Mouse (Mus musculus) ovary, postnatal 36 days (tissue): ENCODE data around the gene Fam32a.

Experiments
- DNase-seq: peaks from one replicate; pipeline ENCODE4 v3.0.0; 2022; ENCODE audit warnings: low spot score, mixed read lengths

The Fam32a gene

GRCm38 (mm10) chr8:72219541-72220363 lies at the start of gene Fam32a:
Gene Fam32a (plus strand): TSS chr8:72219730.
- DNase-seq, result peak; percentile 80

GRCm38 (mm10) chr8:72177346-72177925 lies 42.1 kb upstream of the Fam32a start:
- DNase-seq, result peak; percentile 54

GRCm38 (mm10) chr8:72183554-72184202 lies 35.9 kb upstream of the Fam32a start:
- DNase-seq, result no peak

GRCm38 (mm10) chr8:72187793-72188331 lies 31.7 kb upstream of the Fam32a start:
- DNase-seq, result no peak

- DNase-seq, result no peak
Measured at GRCm38 (mm10) chr8:72189417-72190214, 29.9 kb upstream of the Fam32a start, which contains the start of gene Hsh2d. Gene Hsh2d (plus strand): TSS chr8:72189638.

- no peak for DNase-seq
Measured at GRCm38 (mm10) chr8:72190215-72190539, 29.4 kb upstream of the Fam32a start.

- no peak for DNase-seq
Measured at GRCm38 (mm10) chr8:72192065-72192464, 27.5 kb upstream of the Fam32a start.

GRCm38 (mm10) chr8:72197997-72198396 lies 21.5 kb upstream of the Fam32a start:
- no peak for DNase-seq

- DNase-seq, result no peak
Measured at GRCm38 (mm10) chr8:72208582-72208981, 10.9 kb upstream of the Fam32a start.

- no peak for DNase-seq
Measured at GRCm38 (mm10) chr8:72210222-72210621, 9.3 kb upstream of the Fam32a start.

GRCm38 (mm10) chr8:72210710-72211109 lies 8.8 kb upstream of the Fam32a start:
- DNase-seq, result no peak

- no peak for DNase-seq
Measured at GRCm38 (mm10) chr8:72211846-72212245, 7.7 kb upstream of the Fam32a start.

GRCm38 (mm10) chr8:72212751-72213150 lies 6.8 kb upstream of the Fam32a start, which contains the start of gene Cib3:
Gene Cib3 (minus strand): TSS chr8:72212837.
- DNase-seq, result no peak

GRCm38 (mm10) chr8:72213536-72213935 lies 6.0 kb upstream of the Fam32a start, which contains the start of gene Gm11034:
Gene Gm11034 (minus strand): TSS chr8:72213636.
- no peak for DNase-seq

- no peak for DNase-seq
Measured at GRCm38 (mm10) chr8:72215060-72215459, 4.5 kb upstream of the Fam32a start.

GRCm38 (mm10) chr8:72215871-72216270 lies 3.7 kb upstream of the Fam32a start:
- DNase-seq, result no peak

- no peak for DNase-seq
Measured at GRCm38 (mm10) chr8:72218781-72219540, 569 bp upstream of the Fam32a start.

- no peak for DNase-seq
Measured at GRCm38 (mm10) chr8:72220758-72221157, 1.2 kb downstream of the Fam32a start.

GRCm38 (mm10) chr8:72222656-72223055 lies 3.1 kb downstream of the Fam32a start:
- no peak for DNase-seq

GRCm38 (mm10) chr8:72239499-72240402 lies 20.2 kb downstream of the Fam32a start, which contains the start of gene Ap1m1:
Gene Ap1m1 (plus strand): TSS chr8:72240018.
- DNase-seq, result peak; percentile 96
